Mouse (Mus musculus): ENCODE data around the gene Foxf1. TPM values are rescaled to one million over a fixed set of nuclear protein-coding genes. Genes with fewer than 3 reads are reported as not detected.

Foxf1 gene
- total RNA-seq (2021): 1 to 10 TPM; 1.1 TPM
- long read RNA-seq, experiment 1, partial matches to known transcripts: 0 of 2 reads
- long read RNA-seq, experiment 1, other reads (novel, unspliced or antisense): 0 of 2 reads
- long read RNA-seq, experiment 2: 0 reads

- no peak for DNase-seq (ENCODE audit: low spot score in 2 of 2)
These were observed at the start of gene Foxf1 for GRCm38 (mm10) chr8:121084210-121084951. Gene Foxf1 (plus strand): TSS chr8:121084386.

- no peak for DNase-seq (ENCODE audit: low spot score in 2 of 2)
These were observed 48.6 kb upstream of the Foxf1 start for GRCm38 (mm10) chr8:121035611-121036010.

- DNase-seq (ENCODE audit: low spot score in 2 of 2): no peak
These were observed 40.3 kb upstream of the Foxf1 start for GRCm38 (mm10) chr8:121043719-121044440.

- no peak for DNase-seq (ENCODE audit: low spot score in 2 of 2)
These were observed 36.7 kb upstream of the Foxf1 start for GRCm38 (mm10) chr8:121047441-121047840.

GRCm38 (mm10) chr8:121058081-121058480 is 26.1 kb upstream of the Foxf1 start:
- DNase-seq (ENCODE audit: low spot score in 2 of 2): no peak

- DNase-seq (ENCODE audit: low spot score in 2 of 2): no peak
These were observed 25.1 kb upstream of the Foxf1 start for GRCm38 (mm10) chr8:121059098-121059497.

GRCm38 (mm10) chr8:121062521-121062920 is 21.7 kb upstream of the Foxf1 start:
- DNase-seq (ENCODE audit: low spot score in 2 of 2): no peak

- DNase-seq (ENCODE audit: low spot score in 2 of 2): no peak
These were observed 20.5 kb upstream of the Foxf1 start for GRCm38 (mm10) chr8:121063649-121064048.

- no peak for DNase-seq (ENCODE audit: low spot score in 2 of 2)
These were observed 12.7 kb upstream of the Foxf1 start for GRCm38 (mm10) chr8:121071454-121071853.

GRCm38 (mm10) chr8:121072406-121073130 is 11.6 kb upstream of the Foxf1 start:
- DNase-seq (ENCODE audit: low spot score in 2 of 2): no peak

- DNase-seq (ENCODE audit: low spot score in 2 of 2): no peak
These were observed 10.7 kb upstream of the Foxf1 start for GRCm38 (mm10) chr8:121073174-121074107.

GRCm38 (mm10) chr8:121074108-121074847 is 9.9 kb upstream of the Foxf1 start:
- DNase-seq (ENCODE audit: low spot score in 2 of 2): no peak

- no peak for DNase-seq (ENCODE audit: low spot score in 2 of 2)
These were observed 9.4 kb upstream of the Foxf1 start for GRCm38 (mm10) chr8:121074848-121075145.

- DNase-seq (ENCODE audit: low spot score in 2 of 2): no peak
These were observed 8.2 kb upstream of the Foxf1 start for GRCm38 (mm10) chr8:121075936-121076335.

- DNase-seq (ENCODE audit: low spot score in 2 of 2): no peak
These were observed 7.6 kb upstream of the Foxf1 start for GRCm38 (mm10) chr8:121076555-121076954.

- no peak for DNase-seq (ENCODE audit: low spot score in 2 of 2)
These were observed 5.5 kb upstream of the Foxf1 start for GRCm38 (mm10) chr8:121078721-121079120.

- no peak for DNase-seq (ENCODE audit: low spot score in 2 of 2)
These were observed 5.0 kb upstream of the Foxf1 start for GRCm38 (mm10) chr8:121079201-121079600.

GRCm38 (mm10) chr8:121079944-121080343 is 4.2 kb upstream of the Foxf1 start:
- DNase-seq (ENCODE audit: low spot score in 2 of 2): no peak

GRCm38 (mm10) chr8:121080361-121081090 is 3.7 kb upstream of the Foxf1 start:
- DNase-seq (ENCODE audit: low spot score in 2 of 2): no peak

Measured in adrenal gland, postnatal 4 days (tissue).